Mouse (Mus musculus) neural tube, embryonic 11.5 days (tissue): ENCODE data around the gene Ndufv1. TPM values are rescaled to one million over a fixed set of nuclear protein-coding genes. Genes with fewer than 3 reads are reported as not detected.
A peak's percentile ranks its signal among the peaks of the same experiment; 100 is the strongest.
"Not testable (repeated sequence)": the region's sequence is repeated elsewhere in the genome, so short reads cannot be mapped to it uniquely, and the experiment has no call there.

Experiments
- ATAC-seq: fragments of 200-750 bp; cut with Nextera tagmentation; 2 replicates; pipeline ENCODE4 v1.8.0; 2017; ENCODE audit warnings: moderate number of reproducible peaks, mild to moderate bottlenecking, moderate TSS enrichment, moderate library complexity; ENCODE audit not compliant: insufficient read depth, low FRiP score, low TSS enrichment
- DNase-seq: peaks from one replicate; pipeline ENCODE4 v3.0.0-alpha.2; 2015; ENCODE audit warnings: low spot score
- H3K27ac ChIP-seq: fragments of 300-500 bp; sonication (generic); 2 replicates; pipeline ENCODE4 v1.5.1; 2014; ENCODE audit warnings: low read depth, mild to moderate bottlenecking, low read length
- H3K27me3 ChIP-seq: fragments of 300-500 bp; sonication (generic); 2 replicates; pipeline ENCODE4 v1.6.1; 2014; ENCODE audit warnings: mild to moderate bottlenecking, low read length, mixed read lengths; ENCODE audit not compliant: control insufficient read depth, insufficient read depth
- H3K36me3 ChIP-seq: fragments of 300-500 bp; sonication (generic); 2 replicates; pipeline ENCODE4 v1.6.1; 2014; ENCODE audit warnings: mild to moderate bottlenecking, low read length, moderate library complexity, mixed read lengths; ENCODE audit not compliant: control insufficient read depth, insufficient read depth
- H3K4me1 ChIP-seq: fragments of 300-500 bp; sonication (generic); 2 replicates; pipeline ENCODE4 v1.6.1; 2014; ENCODE audit warnings: low read length, mixed read lengths; ENCODE audit not compliant: control insufficient read depth, insufficient read depth
- H3K4me2 ChIP-seq: fragments of 300-500 bp; sonication (generic); 2 replicates; pipeline ENCODE4 v1.6.1; 2014; ENCODE audit warnings: low read depth, mild to moderate bottlenecking, moderate library complexity
- H3K4me3 ChIP-seq: fragments of 300-500 bp; sonication (generic); 2 replicates; pipeline ENCODE4 v1.5.1; 2014; ENCODE audit warnings: low read depth, low read length
- H3K9ac ChIP-seq: fragments of 300-500 bp; sonication (generic); 2 replicates; pipeline ENCODE4 v1.6.1; 2014; ENCODE audit warnings: mild to moderate bottlenecking, low read length
- H3K9me3 ChIP-seq: fragments of 300-500 bp; sonication (generic); 2 replicates; pipeline ENCODE4 v1.6.1; 2016; ENCODE audit warnings: low read length; ENCODE audit not compliant: control insufficient read depth
- WGBS: fragments of 180-500 bp; shearing (Covaris S2); extraction: QIAGEN DNeasy Blood & Tissue Kit; methylation state at CpG from one replicate; pipeline ENCODE4 v1.1.7; 2014; 5-methylcytosine and 5-hydroxymethylcytosine counted together
- polyA plus RNA-seq: library from polyadenylated mRNA; unstranded; fragments of >200 nt; fragmentation: Nextera tagmentation; extraction: Ambion mirVana; gene quantifications from 2 replicates; pipeline ENCODE4 v1.2.1, GENCODE M21; 2014

The Ndufv1 gene
- polyA plus RNA-seq, 1 experiment from 2014 or later: 208 TPM

- Histone ChIP-seq H3K4me2 (no peak overlapping the region), H3K9ac (peak overlapping the region; percentile 14; the same call in 1 of the 2 replicates), H3K27ac (peak overlapping the region; percentile 44), H3K36me3 (no peaks in the 10 kb centered on the region), H3K9me3 (no peaks in the 10 kb centered on the region), H3K4me1 (peaks cover 15% of the 10 kb centered on the region; the same call in 1 of the 2 replicates), H3K27me3 (no peaks in the 10 kb centered on the region), H3K4me3 (no peak overlapping the region)
- DNase-seq: peak; percentile 53
- no peak for ATAC-seq
- WGBS: 25% methylated on average over 8 of the region's 8 CpGs
Measured at GRCm38 (mm10) chr19:3985261-3985681, 27.3 kb downstream of the Ndufv1 start.

- WGBS: 36% methylated on average over 9 of the region's 9 CpGs
- Histone ChIP-seq H3K36me3 (no peaks in the 10 kb centered on the region), H3K9me3 (no peaks in the 10 kb centered on the region), H3K4me3 (no peak overlapping the region), H3K4me1 (peaks cover 15% of the 10 kb centered on the region; the same call in 1 of the 2 replicates), H3K27ac (0 out of 2 replicates have a peak overlapping the region, but pooled peaks have one; percentile 1), H3K27me3 (no peaks in the 10 kb centered on the region), H3K9ac (no peak overlapping the region), H3K4me2 (no peak overlapping the region)
- no peak for DNase-seq
- no peak for ATAC-seq
Measured at GRCm38 (mm10) chr19:3983527-3984200, 28.9 kb downstream of the Ndufv1 start.

- peaks cover 13% of the 10 kb centered on the region; the same call in 1 of the 2 replicates for H3K4me1 ChIP-seq
- DNase-seq: no peak
Measured at GRCm38 (mm10) chr19:3980917-3981316, 31.7 kb downstream of the Ndufv1 start.

GRCm38 (mm10) chr19:3980309-3980708 is 32.3 kb downstream of the Ndufv1 start:
- ATAC-seq (0 out of 2 replicates have a peak, but pooled peaks have one; percentile 31), DNase-seq (peak; percentile 78)
- Histone ChIP-seq H3K4me3 (no peak overlapping the region), H3K9ac (no peak overlapping the region), H3K4me2 (no peak overlapping the region), H3K27ac (no peak overlapping the region), H3K9me3 (no peaks in the 10 kb centered on the region), H3K36me3 (no peaks in the 10 kb centered on the region), H3K27me3 (no peaks in the 10 kb centered on the region), H3K4me1 (peaks cover 10% of the 10 kb centered on the region; the same call in 1 of the 2 replicates)
- 24% methylated on average over 4 of the region's 4 CpGs for WGBS

More at GRCm38 (mm10) chr19:3980917-3981316, 31.7 kb downstream of the Ndufv1 start:
- Histone ChIP-seq H3K9ac (no peak overlapping the region), H3K27me3 (no peaks in the 10 kb centered on the region), H3K9me3 (no peaks in the 10 kb centered on the region), H3K36me3 (no peaks in the 10 kb centered on the region), H3K4me2 (no peak overlapping the region), H3K4me3 (no peak overlapping the region), H3K27ac (no peak overlapping the region)
- ATAC-seq: no peak
- WGBS: 69% methylated on average over 9 of the region's 9 CpGs

- no peaks in the 10 kb centered on the region for H3K9me3 ChIP-seq
- no peaks in the 10 kb centered on the region for H3K27me3 ChIP-seq
- H3K4me1 ChIP-seq: no peaks in the 10 kb centered on the region
- no peak overlapping the region for H3K27ac ChIP-seq
- ATAC-seq (no peak), DNase-seq (no peak)
- WGBS: 72% methylated on average over 2 of the region's 2 CpGs
- no peak overlapping the region for H3K9ac ChIP-seq
- no peaks in the 10 kb centered on the region for H3K36me3 ChIP-seq
- no peak overlapping the region for H3K4me3 ChIP-seq
- H3K4me2 ChIP-seq: no peak overlapping the region
Measured at GRCm38 (mm10) chr19:3975866-3976265, 36.7 kb downstream of the Ndufv1 start.

- 92% methylated on average over 6 of the region's 6 CpGs for WGBS
- not testable (repeated sequence) for DNase-seq, H3K9ac ChIP-seq, H3K4me3 ChIP-seq, H3K9me3 ChIP-seq, H3K4me2 ChIP-seq, H3K27ac ChIP-seq, H3K36me3 ChIP-seq, H3K27me3 ChIP-seq, H3K4me1 ChIP-seq, ATAC-seq
Measured at GRCm38 (mm10) chr19:3974608-3975007, 38.0 kb downstream of the Ndufv1 start.

GRCm38 (mm10) chr19:3972229-3972628 is 40.4 kb downstream of the Ndufv1 start, which contains the start of gene Aldh3b2:
TSS of gene Aldh3b2 (plus strand) at chr19:3972328.
- Histone ChIP-seq H3K9me3 (no peaks in the 10 kb centered on the region), H3K27ac (no peak within 1 kb of the TSS), H3K4me1 (no peaks in the 10 kb centered on the region), H3K4me3 (no peak within 1 kb of the TSS), H3K9ac (no peak within 1 kb of the TSS), H3K4me2 (no peak within 1 kb of the TSS), H3K27me3 (no peaks in the 10 kb centered on the region), H3K36me3 (no peaks in the 10 kb centered on the region)
- WGBS: 46% methylated on average over 9 of the region's 9 CpGs
- no peak for DNase-seq
- no peak for ATAC-seq

GRCm38 (mm10) chr19:3967258-3967657 is 45.3 kb downstream of the Ndufv1 start:
- H3K27me3 ChIP-seq: no peaks in the 10 kb centered on the region
- no peaks in the 10 kb centered on the region for H3K9me3 ChIP-seq
- no peak for ATAC-seq
- no peak for DNase-seq
- no peaks in the 10 kb centered on the region for H3K36me3 ChIP-seq
- H3K4me1 ChIP-seq: no peaks in the 10 kb centered on the region
- WGBS: 69% methylated on average over 3 of the region's 3 CpGs
- no peak overlapping the region for H3K4me2 ChIP-seq
- no peak overlapping the region for H3K4me3 ChIP-seq
- no peak overlapping the region for H3K27ac ChIP-seq
- H3K9ac ChIP-seq: no peak overlapping the region
